Mouse (Mus musculus) bone marrow, adult 2 months (tissue): ENCODE data around the gene Asrgl1.

Source experiments
- CTCF ChIP-seq: fragments of 200-500 bp; IDR thresholded peaks from 2 replicates; pipeline ENCODE4 v1.5.1; 2011; ENCODE audit warnings: low read length, control low read depth; ENCODE audit not compliant: control insufficient read depth, insufficient read depth
- POLR2A ChIP-seq: fragments of 200-500 bp; IDR thresholded peaks from 2 replicates; pipeline ENCODE4 v1.6.1; 2011; ENCODE audit warnings: low read depth, mild to moderate bottlenecking, control low read depth, low read length, borderline replicate concordance; ENCODE audit not compliant: control insufficient read depth

DNA sequence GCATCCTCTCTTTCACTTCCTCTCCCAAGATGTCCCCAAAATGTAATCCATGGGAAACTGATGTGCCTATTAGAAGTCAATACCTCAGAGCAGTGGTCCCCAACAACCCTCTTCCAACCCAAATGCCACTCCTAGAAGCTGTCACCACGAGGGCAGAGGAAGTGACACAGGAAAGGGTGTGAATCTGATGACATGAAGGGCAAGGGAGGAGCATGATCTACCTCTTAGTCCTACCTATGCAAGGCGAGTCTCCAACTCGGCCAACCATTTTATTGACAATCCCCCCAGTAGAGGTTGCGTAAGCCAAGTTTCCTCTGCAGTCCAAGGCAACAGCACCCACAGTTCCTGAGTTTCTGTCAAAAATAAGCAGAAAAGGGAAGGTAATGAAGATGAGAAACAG is 19.2 kb downstream of the Asrgl1 start:
- TF ChIP-seq POLR2A (no peak), CTCF (no peak)
